Mouse (Mus musculus): ENCODE measurements around the gene Fhl3.
A peak's percentile ranks its signal among the peaks of the same experiment; 100 is the strongest.

Gene Fhl3

DNA sequence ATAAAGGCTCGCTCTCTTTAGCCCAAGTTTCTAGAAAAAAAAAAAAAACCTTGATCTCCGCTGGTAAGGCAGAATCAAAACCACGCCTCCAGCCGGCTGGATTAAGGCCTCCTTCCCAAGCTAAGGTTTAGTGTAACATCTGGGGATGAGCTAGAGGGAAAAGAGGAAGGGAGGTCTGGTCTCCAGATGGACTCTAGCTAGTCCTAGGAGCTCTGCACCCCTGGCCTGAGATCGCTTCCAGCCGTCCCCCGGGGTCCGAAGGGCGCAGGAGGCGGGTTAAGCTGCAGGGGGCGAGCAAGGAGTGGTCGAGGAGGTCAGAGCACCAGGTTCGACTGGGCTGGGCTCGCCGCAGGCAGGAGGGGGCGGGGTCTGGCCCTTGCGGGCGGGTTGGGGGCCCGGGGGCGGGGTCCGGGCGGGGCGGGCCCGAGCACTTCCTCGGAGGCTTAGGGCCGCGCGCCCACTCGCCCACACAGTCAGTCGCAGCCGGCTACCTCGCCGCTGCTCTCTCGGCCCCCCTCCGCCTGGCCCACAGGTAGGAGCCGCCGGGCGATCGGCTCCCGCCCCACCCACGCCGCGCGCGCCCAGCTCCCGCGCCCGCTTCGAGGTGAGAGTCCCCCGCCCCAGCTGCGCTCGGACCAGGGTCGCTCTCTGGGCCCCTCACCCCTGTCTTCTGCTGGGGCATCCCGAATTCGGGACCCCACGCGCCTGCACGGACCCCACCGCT is at the start of gene Fhl3:
Gene Fhl3 (plus strand): TSS at position 454 of the 724 bp plus-strand sequence.
- DNase-seq, result no peak

DNA sequence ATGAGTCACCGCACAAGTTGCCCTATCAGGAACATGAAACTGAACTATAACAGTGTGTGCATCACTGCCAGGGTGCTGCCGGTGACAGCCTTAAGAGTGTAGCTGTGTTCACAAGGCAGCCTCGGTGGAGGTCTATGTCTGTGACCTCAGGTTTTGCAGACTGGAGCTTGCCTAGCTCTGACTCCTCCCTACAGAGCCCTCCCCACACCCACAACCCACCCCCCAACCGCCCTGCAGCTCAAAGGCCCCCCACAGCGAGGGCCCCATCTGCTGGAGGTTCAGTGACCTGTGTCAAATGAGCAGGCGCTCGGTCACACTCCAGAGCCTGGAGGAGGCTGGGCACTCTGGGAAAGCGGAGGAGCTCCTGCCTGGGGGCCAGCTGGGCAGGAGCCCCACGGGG is 47.6 kb upstream of the Fhl3 start:
- no peak for DNase-seq

DNA sequence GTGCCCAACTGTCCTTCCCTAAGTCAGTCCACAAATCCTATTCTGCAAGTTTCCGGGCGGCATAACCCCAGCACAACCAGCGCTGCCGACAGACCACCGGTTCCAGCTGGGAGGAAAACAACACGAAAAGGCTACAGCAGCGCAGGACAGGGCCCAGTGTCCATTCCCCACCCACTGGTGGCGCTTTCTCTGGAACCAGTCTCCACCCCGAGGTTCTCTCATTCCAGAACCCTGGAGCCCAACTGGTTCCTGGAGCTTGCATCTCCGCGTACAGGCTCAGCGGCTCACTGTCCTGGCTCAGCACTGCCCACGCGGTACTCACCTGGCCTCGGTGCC is 44.0 kb upstream of the Fhl3 start, which contains the start of gene Pou3f1:
Gene Pou3f1 (plus strand): TSS at position 290 of the 336 bp plus-strand sequence.
- no peak for DNase-seq

DNA sequence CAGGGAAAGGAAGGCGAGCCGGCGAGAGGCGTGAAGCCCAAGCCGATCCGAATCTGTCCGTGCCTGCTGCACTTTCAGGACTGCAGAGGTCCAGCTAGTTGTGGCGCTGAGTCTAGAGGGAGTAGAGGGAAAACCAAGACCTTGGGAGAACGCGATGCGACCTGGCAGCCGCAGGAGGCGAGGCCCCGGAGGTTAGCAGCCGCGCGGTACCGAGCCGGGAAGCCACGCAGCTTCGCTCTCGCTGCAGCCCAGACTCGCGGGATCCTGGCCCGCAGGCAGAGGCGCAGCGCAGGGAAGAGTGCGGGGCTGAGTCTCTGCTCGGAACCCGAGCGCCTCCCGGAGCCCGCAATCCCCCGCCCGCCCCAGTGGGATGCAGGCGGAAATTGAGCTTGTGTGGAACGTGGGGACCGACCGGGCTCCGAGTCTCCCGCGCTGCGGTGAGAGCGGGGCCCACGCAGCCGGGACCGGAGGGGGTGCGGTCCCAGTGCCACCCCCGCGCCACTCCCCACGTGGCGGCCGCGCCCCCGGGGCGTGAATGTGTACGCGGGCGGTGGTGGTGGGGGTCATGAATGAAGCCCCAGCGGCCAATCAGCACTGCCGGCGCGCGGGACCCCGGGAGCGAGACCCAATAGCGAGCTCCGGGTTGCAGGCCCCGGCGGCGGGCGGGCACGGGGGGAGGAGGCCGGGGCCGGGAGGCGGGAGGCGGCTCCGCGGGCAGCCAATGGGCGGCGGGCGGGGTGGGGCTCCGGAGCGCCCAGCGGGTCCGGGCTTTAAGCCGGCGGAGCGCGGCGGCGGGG is 43.4 kb upstream of the Fhl3 start:
- peak; percentile 54 for DNase-seq

DNA sequence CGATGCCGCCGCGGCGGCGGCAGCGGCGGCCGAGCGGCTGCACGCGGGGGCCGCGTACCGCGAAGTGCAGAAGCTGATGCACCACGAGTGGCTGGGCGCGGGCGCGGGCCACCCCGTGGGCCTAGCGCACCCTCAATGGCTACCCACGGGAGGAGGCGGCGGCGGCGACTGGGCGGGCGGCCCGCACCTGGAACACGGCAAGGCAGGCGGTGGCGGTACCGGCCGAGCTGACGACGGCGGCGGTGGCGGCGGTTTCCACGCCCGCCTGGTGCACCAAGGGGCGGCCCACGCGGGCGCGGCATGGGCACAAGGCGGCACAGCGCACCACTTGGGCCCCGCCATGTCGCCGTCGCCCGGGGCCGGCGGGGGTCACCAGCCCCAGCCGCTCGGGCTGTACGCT is 42.7 kb upstream of the Fhl3 start:
- peak; percentile 12 for DNase-seq

DNA sequence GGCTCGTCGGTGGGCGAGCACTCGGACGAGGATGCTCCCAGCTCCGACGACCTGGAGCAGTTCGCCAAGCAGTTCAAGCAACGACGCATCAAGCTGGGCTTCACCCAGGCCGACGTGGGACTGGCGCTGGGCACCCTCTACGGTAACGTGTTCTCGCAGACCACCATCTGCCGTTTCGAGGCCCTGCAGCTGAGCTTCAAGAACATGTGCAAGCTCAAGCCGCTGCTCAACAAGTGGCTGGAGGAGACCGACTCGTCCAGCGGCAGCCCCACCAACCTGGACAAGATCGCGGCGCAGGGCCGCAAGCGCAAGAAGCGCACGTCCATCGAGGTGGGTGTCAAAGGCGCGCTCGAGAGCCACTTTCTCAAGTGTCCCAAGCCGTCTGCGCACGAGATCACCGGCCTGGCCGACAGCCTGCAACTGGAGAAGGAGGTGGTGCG is 42.1 kb upstream of the Fhl3 start:
- no peak for DNase-seq

DNA sequence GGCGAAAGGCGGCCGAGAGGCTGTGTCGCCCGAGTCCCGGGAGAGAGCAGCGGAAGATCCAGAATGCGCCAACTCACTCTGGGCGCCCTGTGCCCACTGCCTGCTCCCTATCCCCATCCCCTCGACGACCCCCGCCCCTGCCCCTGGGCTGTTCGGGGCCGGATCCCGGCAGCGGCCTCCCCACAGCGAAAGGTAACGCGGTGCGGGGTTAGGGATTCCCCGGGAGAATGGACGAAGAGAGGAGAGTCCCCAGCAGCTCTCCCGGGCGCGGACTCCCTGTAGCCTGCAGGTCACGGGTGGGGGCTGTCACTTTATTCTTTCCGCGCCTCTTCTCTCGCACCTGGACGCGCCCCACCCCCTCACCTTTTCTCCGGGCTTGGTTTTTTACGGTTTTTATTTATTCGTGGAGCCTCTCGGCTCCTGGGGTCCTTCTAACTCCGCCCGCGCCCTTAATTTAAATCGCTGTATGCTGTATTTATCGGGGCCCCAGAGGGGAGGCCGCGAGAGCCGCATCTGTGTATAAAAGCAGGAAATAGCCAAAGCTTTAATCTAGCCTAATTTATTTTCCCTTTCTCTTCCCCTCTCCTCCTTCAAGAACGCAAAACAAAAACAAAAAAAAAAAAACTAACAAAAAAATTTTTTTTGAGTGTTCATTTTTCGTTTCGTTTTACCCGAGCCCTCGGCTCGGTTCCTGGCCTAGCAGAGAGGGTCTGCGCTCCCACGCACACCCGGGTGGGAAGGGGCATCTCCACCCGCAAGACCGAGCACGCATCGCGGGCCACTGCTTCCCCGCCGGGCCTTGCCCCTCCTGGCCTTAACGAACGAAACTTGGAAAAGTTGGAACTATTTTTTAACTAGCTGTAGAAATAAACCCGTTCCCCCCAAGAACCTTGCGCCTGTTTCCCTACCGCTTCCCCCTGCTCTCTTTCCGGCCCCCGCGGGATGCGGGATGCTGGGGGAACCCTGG is 41.0 kb upstream of the Fhl3 start:
- no peak for DNase-seq

DNA sequence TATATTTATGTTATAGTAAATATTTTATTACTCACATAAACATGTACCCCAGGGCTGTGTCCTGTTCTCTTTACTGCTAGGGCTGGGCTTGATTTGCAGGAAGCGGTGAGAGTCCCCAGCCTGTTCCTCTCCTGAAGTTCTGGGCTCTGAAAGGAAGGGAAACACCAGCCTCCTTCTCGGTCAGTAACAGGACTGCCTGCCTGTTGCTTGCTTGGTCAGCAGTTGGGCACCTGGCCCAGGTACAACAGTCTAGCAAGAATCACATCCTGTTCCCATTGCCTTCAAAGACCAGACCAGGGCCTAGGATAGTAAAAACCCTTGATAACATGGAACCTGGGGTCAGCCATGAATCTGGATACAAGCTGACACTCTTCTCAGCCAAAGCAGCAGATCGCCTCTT is 39.9 kb upstream of the Fhl3 start:
- no peak for DNase-seq

DNA sequence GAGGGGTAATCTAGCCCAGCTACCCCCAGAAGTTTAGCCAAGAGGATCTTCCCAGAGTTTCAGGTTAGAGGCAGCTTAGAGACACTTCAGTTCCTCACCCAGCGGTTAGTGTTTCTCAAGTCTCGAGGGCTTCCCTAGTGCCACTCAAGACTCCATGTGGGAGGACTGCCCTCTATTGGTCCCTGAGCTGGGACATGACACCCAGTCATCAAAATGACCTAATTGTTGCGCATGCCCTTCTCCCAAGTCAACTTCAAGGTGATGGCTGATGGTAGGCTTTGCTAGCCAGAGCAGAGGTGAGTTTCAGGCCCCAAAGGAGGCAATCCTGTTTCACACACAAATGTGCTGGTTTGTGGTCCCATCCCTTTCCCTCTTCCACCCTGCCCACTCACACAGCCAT is 37.5 kb upstream of the Fhl3 start:
- DNase-seq, result no peak

GRCm38 (mm10) chr4:124664185-124664584 is 36.3 kb upstream of the Fhl3 start:
- no peak for DNase-seq

GRCm38 (mm10) chr4:124664604-124665003 is 35.9 kb upstream of the Fhl3 start:
- DNase-seq, result no peak

- DNase-seq, result peak; percentile 22
Observed at GRCm38 (mm10) chr4:124667476-124668033, 32.9 kb upstream of the Fhl3 start.

GRCm38 (mm10) chr4:124668078-124668477 is 32.4 kb upstream of the Fhl3 start:
- DNase-seq, result no peak

DNA sequence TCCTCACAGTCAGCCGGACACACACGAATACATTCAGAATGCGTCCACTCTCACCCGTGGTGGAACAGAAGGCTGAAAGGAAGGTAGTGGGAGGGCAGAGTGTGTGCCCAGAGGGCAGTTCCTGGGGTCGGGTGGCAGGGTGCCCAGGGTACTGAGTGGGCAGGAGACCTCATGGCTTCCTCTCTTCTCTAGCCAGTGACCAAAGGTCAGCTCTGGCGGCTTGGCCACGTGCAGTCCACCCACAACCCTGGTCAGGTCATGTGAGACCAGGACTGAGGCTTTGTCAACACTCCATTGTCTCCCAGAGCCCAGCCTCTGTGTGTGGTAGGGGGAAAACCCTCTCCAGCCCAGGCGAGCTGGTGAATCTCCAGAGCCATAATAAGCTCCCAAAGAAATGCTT is 30.3 kb upstream of the Fhl3 start:
- peak; percentile 22 for DNase-seq

GRCm38 (mm10) chr4:124671583-124671982 is 28.9 kb upstream of the Fhl3 start:
- peak; percentile 29 for DNase-seq

- peak; percentile 79 for DNase-seq
Observed at GRCm38 (mm10) chr4:124672347-124673320, 27.9 kb upstream of the Fhl3 start.

- DNase-seq, result peak; percentile 29
Observed at GRCm38 (mm10) chr4:124674334-124675032, 26.0 kb upstream of the Fhl3 start.

- DNase-seq, result peak; percentile 56
Observed at GRCm38 (mm10) chr4:124675037-124675436, 25.5 kb upstream of the Fhl3 start.

- no peak for DNase-seq
Observed at GRCm38 (mm10) chr4:124675958-124676357, 24.5 kb upstream of the Fhl3 start.

DNA sequence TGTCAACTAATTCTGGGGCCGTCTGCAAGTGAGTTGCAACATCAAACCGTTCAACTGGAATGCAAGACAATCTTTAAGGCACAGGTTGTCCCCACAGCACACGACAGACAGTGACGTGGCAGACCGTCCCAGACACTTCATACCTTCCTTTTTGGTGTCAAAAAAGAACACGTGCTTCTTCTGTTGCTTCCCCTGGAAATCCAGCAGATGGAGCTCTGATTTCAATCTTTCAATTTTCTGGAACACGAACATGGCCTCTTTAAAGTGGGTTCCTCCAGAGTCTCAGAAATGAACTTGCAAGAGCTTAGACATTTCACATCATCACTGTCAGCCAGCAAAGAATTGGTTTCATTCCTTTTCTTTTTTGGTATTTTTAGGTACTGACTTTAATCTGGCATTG is 18.2 kb upstream of the Fhl3 start:
- no peak for DNase-seq

- DNase-seq, result no peak
Observed at GRCm38 (mm10) chr4:124683474-124683873, 17.0 kb upstream of the Fhl3 start.
